Mouse (Mus musculus): ENCODE results near the gene Ccl3. TPM values are rescaled to one million over a fixed set of nuclear protein-coding genes. Genes with fewer than 3 reads are reported as not detected.

Gene Ccl3
- total and polyA plus RNA-seq, 2 experiments: 0.18 to 0.48 TPM

DNA sequence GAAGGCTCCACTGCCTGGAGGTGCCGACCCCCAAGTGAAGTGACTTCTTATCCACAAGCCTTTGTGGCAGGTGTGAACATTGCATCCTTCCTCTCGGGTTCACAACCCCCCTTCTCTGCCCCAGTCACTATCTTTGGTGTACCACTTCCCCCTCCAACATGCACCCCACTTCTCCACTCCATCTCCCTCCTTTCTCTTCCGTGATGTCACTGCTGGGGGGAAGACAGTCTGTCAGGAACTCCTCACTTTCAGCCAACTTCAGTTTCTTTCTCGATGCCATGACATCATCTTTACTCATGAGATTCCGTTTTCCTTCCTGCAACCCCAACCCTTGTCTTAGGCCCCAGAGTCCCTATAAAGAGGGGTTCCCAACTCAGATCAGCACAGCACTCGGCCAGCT, 13.0 kb upstream of the Ccl3 start, which contains the start of gene Ccl4:
TSS of gene Ccl4 (plus strand) at position 381 of the 400 bp plus-strand sequence.
- H3K79me2 ChIP-seq (ENCODE audit: control insufficient read depth, insufficient read depth, low read length): no peaks in the 10 kb centered on the region
- no peak within 1 kb of the TSS for H3K9ac ChIP-seq (ENCODE audit: low read depth, low read length)
- H3K27me3 ChIP-seq (ENCODE audit: control insufficient read depth, insufficient read depth, low read length): no peaks in the 10 kb centered on the region
- no peak within 1 kb of the TSS; the same call in 1 of the 2 replicates for H3K27ac ChIP-seq (replicated peaks; ENCODE audit: insufficient read depth, low read depth, low read length)
- DNase-seq (ENCODE audit: extremely low read depth, low read depth, low spot score): no peak
- no peaks in the 10 kb centered on the region for H3K4me1 ChIP-seq (ENCODE audit: control insufficient read depth, insufficient read depth, low read length)
- WGBS: 78% methylated on average over 6 of the region's 6 CpGs
- no peaks in the 10 kb centered on the region for H3K36me3 ChIP-seq (ENCODE audit: control insufficient read depth, insufficient read depth, low read length)
- TF ChIP-seq POLR2A (IDR thresholded peaks at IDR 0.05; ENCODE audit: extremely low read depth, insufficient read depth, low read length) (no peak), CTCF (IDR thresholded peaks at IDR 0.05; ENCODE audit: low read depth, low read length) (no peak)
- H3K4me3 ChIP-seq (ENCODE audit: insufficient read depth, low read depth, low read length): no peak within 1 kb of the TSS

DNA sequence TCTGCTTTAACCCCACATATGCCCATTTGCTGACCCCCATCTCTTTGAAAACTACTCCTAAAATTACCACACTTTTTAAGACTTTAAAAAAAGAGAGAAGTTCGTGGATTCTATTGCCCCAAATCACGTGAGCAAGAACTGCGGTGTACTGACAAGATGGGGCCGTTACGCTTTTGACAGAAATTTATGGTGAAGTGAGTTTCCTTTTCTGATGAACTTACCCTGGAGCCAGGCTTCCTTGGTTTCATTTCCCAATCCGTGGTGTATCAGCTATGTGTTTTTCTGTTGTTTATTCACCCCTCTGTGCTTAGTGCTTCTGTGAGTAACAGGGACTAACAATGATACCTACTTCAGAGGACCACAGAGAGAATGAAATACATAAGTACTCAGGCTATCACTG, 9.6 kb upstream of the Ccl3 start:
- Histone ChIP-seq H3K4me3 (ENCODE audit: insufficient read depth, low read depth, low read length) (no peak overlapping the region), H3K9ac (ENCODE audit: low read depth, low read length) (no peak overlapping the region), H3K4me1 (ENCODE audit: control insufficient read depth, insufficient read depth, low read length) (no peaks in the 10 kb centered on the region), H3K36me3 (ENCODE audit: control insufficient read depth, insufficient read depth, low read length) (no peaks in the 10 kb centered on the region), H3K27me3 (ENCODE audit: control insufficient read depth, insufficient read depth, low read length) (no peaks in the 10 kb centered on the region), H3K79me2 (ENCODE audit: control insufficient read depth, insufficient read depth, low read length) (no peaks in the 10 kb centered on the region), H3K27ac (replicated peaks; ENCODE audit: insufficient read depth, low read depth, low read length) (no peak overlapping the region)
- 69% methylated on average over 6 of the region's 6 CpGs for WGBS
- no peak for DNase-seq (ENCODE audit: extremely low read depth, low read depth, low spot score)
- no peak for TF ChIP-seq POLR2A (IDR thresholded peaks at IDR 0.05; ENCODE audit: extremely low read depth, insufficient read depth, low read length)
- no peak for TF ChIP-seq CTCF (IDR thresholded peaks at IDR 0.05; ENCODE audit: low read depth, low read length)

DNA sequence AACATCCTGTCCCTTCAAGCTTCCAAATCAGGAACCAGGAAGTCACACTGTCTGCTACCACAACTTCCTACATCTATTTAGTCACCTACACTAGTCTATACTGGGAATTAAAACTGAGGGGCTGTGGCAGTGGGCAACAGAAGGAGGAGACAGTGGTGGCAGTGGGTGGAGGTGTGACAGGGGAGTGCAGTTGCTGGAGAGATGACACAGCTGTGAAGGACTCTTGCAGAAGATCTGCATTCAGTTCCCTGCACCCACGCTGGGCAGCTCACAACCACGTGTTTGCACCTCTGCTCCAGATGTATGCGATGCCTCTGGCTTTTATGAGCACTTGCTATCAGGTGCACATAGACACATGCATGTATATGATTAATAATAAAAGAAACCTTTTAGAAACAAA, 8.4 kb upstream of the Ccl3 start:
- TF ChIP-seq POLR2A (IDR thresholded peaks at IDR 0.05; ENCODE audit: extremely low read depth, insufficient read depth, low read length): no peak
- no peak for TF ChIP-seq CTCF (IDR thresholded peaks at IDR 0.05; ENCODE audit: low read depth, low read length)

DNA sequence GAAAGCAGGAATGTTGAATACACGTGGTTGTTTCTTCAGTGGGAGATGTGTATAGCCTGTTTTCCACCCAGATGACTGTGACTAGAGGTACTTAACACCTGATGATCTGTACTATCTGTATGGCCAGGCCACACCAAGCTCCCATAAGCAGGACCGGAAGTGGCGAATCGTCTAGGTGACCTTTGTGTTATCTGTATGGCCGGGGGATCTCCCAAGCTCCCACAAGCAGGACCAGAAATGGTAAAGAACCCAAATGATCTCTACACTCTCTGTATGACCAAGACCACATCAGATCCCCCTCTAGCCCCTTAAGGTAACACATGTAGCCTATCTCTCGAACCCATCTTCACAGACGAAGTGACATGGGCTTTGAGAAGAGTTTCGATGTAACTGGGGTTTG, 5.5 kb upstream of the Ccl3 start:
- no peaks in the 10 kb centered on the region for H3K27me3 ChIP-seq (ENCODE audit: control insufficient read depth, insufficient read depth, low read length)
- H3K79me2 ChIP-seq (ENCODE audit: control insufficient read depth, insufficient read depth, low read length): no peaks in the 10 kb centered on the region
- H3K4me1 ChIP-seq (ENCODE audit: control insufficient read depth, insufficient read depth, low read length): no peaks in the 10 kb centered on the region
- H3K4me3 ChIP-seq (ENCODE audit: insufficient read depth, low read depth, low read length): no peak overlapping the region
- DNase-seq (ENCODE audit: extremely low read depth, low read depth, low spot score): no peak
- no peak overlapping the region for H3K27ac ChIP-seq (replicated peaks; ENCODE audit: insufficient read depth, low read depth, low read length)
- no peak for TF ChIP-seq CTCF (IDR thresholded peaks at IDR 0.05; ENCODE audit: low read depth, low read length)
- TF ChIP-seq POLR2A (IDR thresholded peaks at IDR 0.05; ENCODE audit: extremely low read depth, insufficient read depth, low read length): no peak
- H3K36me3 ChIP-seq (ENCODE audit: control insufficient read depth, insufficient read depth, low read length): no peaks in the 10 kb centered on the region
- H3K9ac ChIP-seq (ENCODE audit: low read depth, low read length): no peak overlapping the region
- WGBS: 85% methylated on average over 8 of the region's 8 CpGs

More for the DNA sequence above, 8.4 kb upstream of the Ccl3 start:
- no peaks in the 10 kb centered on the region for H3K36me3 ChIP-seq (ENCODE audit: control insufficient read depth, insufficient read depth, low read length)
- no peaks in the 10 kb centered on the region for H3K79me2 ChIP-seq (ENCODE audit: control insufficient read depth, insufficient read depth, low read length)
- no peaks in the 10 kb centered on the region for H3K4me1 ChIP-seq (ENCODE audit: control insufficient read depth, insufficient read depth, low read length)
- H3K4me3 ChIP-seq (ENCODE audit: insufficient read depth, low read depth, low read length): no peak overlapping the region
- no peak overlapping the region for H3K27ac ChIP-seq (replicated peaks; ENCODE audit: insufficient read depth, low read depth, low read length)
- H3K27me3 ChIP-seq (ENCODE audit: control insufficient read depth, insufficient read depth, low read length): no peaks in the 10 kb centered on the region
- H3K9ac ChIP-seq (ENCODE audit: low read depth, low read length): no peak overlapping the region
- WGBS: 86% methylated on average over 3 of the region's 3 CpGs
- DNase-seq (ENCODE audit: extremely low read depth, low read depth, low spot score): no peak

DNA sequence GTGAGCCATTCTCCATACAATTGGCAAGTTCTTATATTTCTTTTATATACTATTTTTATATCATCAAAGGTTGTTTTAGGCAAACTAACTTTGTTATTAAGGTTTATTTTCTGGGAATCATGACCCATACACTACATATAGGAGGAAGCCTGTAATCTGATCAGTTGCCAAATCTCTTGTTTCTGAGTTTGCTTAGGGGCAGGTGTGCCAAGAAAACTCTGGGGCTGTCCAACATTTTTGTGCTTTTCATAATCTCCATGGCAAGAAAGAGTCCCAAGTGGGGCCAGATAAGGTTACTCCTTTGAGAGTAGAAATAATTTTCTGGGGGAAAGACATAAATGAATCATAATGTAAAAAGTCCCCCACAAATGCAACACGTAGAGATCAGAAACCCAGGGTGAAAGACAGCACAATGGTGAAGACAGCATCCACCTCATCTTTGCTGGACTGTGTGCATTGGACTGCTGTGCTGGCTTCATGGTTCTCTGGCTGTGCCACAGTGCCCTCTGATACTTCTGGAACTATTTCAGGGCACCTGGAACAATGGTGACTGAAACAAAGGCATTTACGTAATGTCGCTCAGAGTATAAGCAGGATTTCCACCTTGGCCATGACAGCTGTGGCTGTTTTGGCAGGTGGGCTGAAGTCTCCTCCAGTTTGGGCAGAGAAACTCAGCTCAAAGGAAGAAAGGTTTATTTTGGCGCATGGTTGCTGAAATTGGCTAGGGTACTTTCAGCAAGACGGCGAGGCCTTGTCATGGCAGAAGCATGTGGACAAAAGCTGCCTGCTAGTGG, 2.6 kb downstream of the Ccl3 start:
- 94% methylated on average over 6 of the region's 6 CpGs for WGBS
- no peak for DNase-seq (ENCODE audit: extremely low read depth, low read depth, low spot score)

DNA sequence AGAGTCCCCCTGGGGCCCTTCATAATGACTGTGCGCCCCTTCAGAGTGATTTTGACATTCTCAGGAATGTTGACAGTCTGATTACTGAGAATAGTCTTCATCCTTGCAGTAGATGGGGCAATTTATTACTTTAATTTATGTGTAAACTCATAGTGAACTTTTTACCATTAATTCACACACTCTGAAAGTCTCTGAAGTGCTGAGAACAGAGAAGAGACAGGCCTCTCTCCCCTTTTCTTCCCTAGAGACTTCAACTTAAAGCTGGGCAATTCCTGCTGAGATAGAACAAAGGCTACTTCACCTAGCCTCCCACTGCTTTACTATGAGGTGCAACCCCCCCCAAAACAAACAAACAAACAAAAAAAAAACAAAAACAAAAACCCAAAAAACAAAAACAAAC, 3.6 kb downstream of the Ccl3 start, which contains the start of gene Rpl9-ps1:
TSS of gene Rpl9-ps1 (minus strand) at position 101 of the 400 bp plus-strand sequence.
- no peaks in the 10 kb centered on the region for H3K4me1 ChIP-seq (ENCODE audit: control insufficient read depth, insufficient read depth, low read length)
- no peak within 1 kb of the TSS for H3K4me3 ChIP-seq (ENCODE audit: insufficient read depth, low read depth, low read length)
- no peaks in the 10 kb centered on the region for H3K79me2 ChIP-seq (ENCODE audit: control insufficient read depth, insufficient read depth, low read length)
- DNase-seq (ENCODE audit: extremely low read depth, low read depth, low spot score): no peak
- H3K27me3 ChIP-seq (ENCODE audit: control insufficient read depth, insufficient read depth, low read length): no peaks in the 10 kb centered on the region
- no peak within 1 kb of the TSS for H3K9ac ChIP-seq (ENCODE audit: low read depth, low read length)
- 91% methylated on average over 1 of the region's 1 CpGs for WGBS
- no peaks in the 10 kb centered on the region for H3K36me3 ChIP-seq (ENCODE audit: control insufficient read depth, insufficient read depth, low read length)
- no peak within 1 kb of the TSS for H3K27ac ChIP-seq (replicated peaks; ENCODE audit: insufficient read depth, low read depth, low read length)
- TF ChIP-seq CTCF (IDR thresholded peaks at IDR 0.05; ENCODE audit: low read depth, low read length): no peak
- no peak for TF ChIP-seq POLR2A (IDR thresholded peaks at IDR 0.05; ENCODE audit: extremely low read depth, insufficient read depth, low read length)

More for the DNA sequence above, 2.6 kb downstream of the Ccl3 start:
- Histone ChIP-seq H3K36me3 (ENCODE audit: control insufficient read depth, insufficient read depth, low read length) (no peaks in the 10 kb centered on the region), H3K4me1 (ENCODE audit: control insufficient read depth, insufficient read depth, low read length) (no peaks in the 10 kb centered on the region), H3K4me3 (ENCODE audit: insufficient read depth, low read depth, low read length) (no peak overlapping the region), H3K79me2 (ENCODE audit: control insufficient read depth, insufficient read depth, low read length) (no peaks in the 10 kb centered on the region), H3K9ac (ENCODE audit: low read depth, low read length) (no peak overlapping the region), H3K27me3 (ENCODE audit: control insufficient read depth, insufficient read depth, low read length) (no peaks in the 10 kb centered on the region), H3K27ac (replicated peaks; ENCODE audit: insufficient read depth, low read depth, low read length) (no peak overlapping the region)
- no peak for TF ChIP-seq CTCF (IDR thresholded peaks at IDR 0.05; ENCODE audit: low read depth, low read length)
- TF ChIP-seq POLR2A (IDR thresholded peaks at IDR 0.05; ENCODE audit: extremely low read depth, insufficient read depth, low read length): no peak

Measured in liver, adult 2 months (tissue).